Mouse (Mus musculus) heart, postnatal 0 days (tissue): ENCODE data around the gene Apopt1.

Experiments used
- CTCF ChIP-seq: IDR thresholded peaks from 2 replicates; pipeline ENCODE4 v1.5.1; 2016; ENCODE audit warnings: antibody characterized with exemption, control low read depth, low read depth
- EP300 ChIP-seq: IDR thresholded peaks from 2 replicates; pipeline ENCODE4 v1.6.1; 2016; ENCODE audit warnings: antibody characterized with exemption, low read depth

DNA sequence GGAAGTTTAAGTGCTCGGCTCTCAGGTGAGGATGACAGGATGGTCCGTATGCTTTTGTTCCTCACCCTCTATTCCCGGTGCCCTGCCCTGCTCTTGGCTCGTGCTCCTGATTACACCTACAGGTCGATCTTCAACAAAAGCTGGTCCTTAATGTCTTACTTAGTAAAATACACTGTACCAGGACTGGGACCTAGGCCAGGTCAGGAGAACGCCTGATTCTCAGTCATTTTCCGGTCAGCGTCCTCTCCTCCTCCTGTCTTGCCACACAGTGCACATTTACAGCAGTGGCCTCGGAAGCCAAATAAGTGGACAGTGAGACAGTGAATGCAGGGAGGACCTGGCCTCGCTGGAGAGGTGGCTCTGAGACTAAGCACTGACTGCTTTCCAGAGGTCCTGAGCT lies 57.6 kb downstream of the Apopt1 start:
- TF ChIP-seq CTCF (no peak), EP300 (no peak)
